Mouse (Mus musculus) liver, adult 2 months (tissue): ENCODE data around the gene Wdr20. TPM values are rescaled to one million over a fixed set of nuclear protein-coding genes. Genes with fewer than 3 reads are reported as not detected.

Experiments used
- DNase-seq: peaks from one replicate; pipeline ENCODE4 v3.0.0-alpha.2; 2011; ENCODE audit warnings: low read depth, low spot score; ENCODE audit errors: extremely low read depth
- H3K27ac ChIP-seq: fragments of 200-500 bp; replicated peaks from 2 replicates; pipeline ENCODE4 v1.5.1; 2012; ENCODE audit warnings: low read depth, mild to moderate bottlenecking, control low read depth, inconsistent platforms, low read length; ENCODE audit not compliant: insufficient read depth
- H3K27me3 ChIP-seq: fragments of 200-500 bp; 2 replicates; pipeline ENCODE4 v1.6.1; 2012; ENCODE audit warnings: mild to moderate bottlenecking, moderate library complexity, low read length, inconsistent platforms; ENCODE audit not compliant: control insufficient read depth, insufficient read depth
- H3K36me3 ChIP-seq: fragments of 200-500 bp; 2 replicates; pipeline ENCODE4 v1.6.1; 2012; ENCODE audit warnings: low read length, inconsistent platforms; ENCODE audit not compliant: control insufficient read depth, insufficient read depth
- H3K4me1 ChIP-seq: fragments of 200-500 bp; 2 replicates; pipeline ENCODE4 v1.6.1; 2011; ENCODE audit warnings: low read length; ENCODE audit not compliant: control insufficient read depth, insufficient read depth
- H3K4me3 ChIP-seq: fragments of 200-500 bp; 2 replicates; pipeline ENCODE4 v1.5.1; 2011; ENCODE audit warnings: low read depth, mild to moderate bottlenecking, control low read depth, low read length, moderate library complexity; ENCODE audit not compliant: insufficient read depth
- H3K79me2 ChIP-seq: fragments of 200-500 bp; 2 replicates; pipeline ENCODE4 v1.6.1; 2012; ENCODE audit warnings: inconsistent platforms, mild to moderate bottlenecking, low read length, moderate library complexity; ENCODE audit not compliant: control insufficient read depth, insufficient read depth
- H3K9ac ChIP-seq: fragments of 200-500 bp; 2 replicates; pipeline ENCODE4 v1.6.1; 2012; ENCODE audit warnings: low read depth, mild to moderate bottlenecking, control low read depth, inconsistent platforms, low read length
- CTCF ChIP-seq: fragments of 200-500 bp; IDR thresholded peaks from 2 replicates; pipeline ENCODE4 v1.5.1; 2011; ENCODE audit warnings: low read depth, low read length, control low read depth
- POLR2A ChIP-seq: fragments of 200-500 bp; IDR thresholded peaks from 2 replicates; pipeline ENCODE4 v1.6.1; 2011; ENCODE audit warnings: low read length, control low read depth; ENCODE audit not compliant: insufficient read depth; ENCODE audit errors: extremely low read depth
- WGBS: fragments of 180-500 bp; shearing (Covaris S2); methylation state at CpG from one replicate; pipeline ENCODE4 v1.1.7; 2018; 5-methylcytosine and 5-hydroxymethylcytosine counted together
- polyA plus RNA-seq: library from polyadenylated mRNA; depleted of rRNA; stranded (reverse); fragments of >200 nt; gene quantifications from 2 replicates; pipeline ENCODE4 v1.2.3, GENCODE M21; 2012
- total RNA-seq: library from RNA; depleted of rRNA; stranded (reverse); fragments of >200 nt; gene quantifications from 2 replicates; pipeline ENCODE4 v1.2.3, GENCODE M21; 2014

Gene Wdr20
- total and polyA plus RNA-seq, 2 experiments, result 16.5 to 21.0 TPM

GRCm38 (mm10) chr12:110841731-110842493 lies 104.2 kb downstream of the Wdr20 start:
- Histone ChIP-seq H3K4me1 (peaks cover 2% of the 10 kb centered on the region; the same call in 1 of the 2 replicates), H3K36me3 (no peaks in the 10 kb centered on the region), H3K27ac (no peak overlapping the region), H3K4me3 (no peak overlapping the region), H3K27me3 (no peaks in the 10 kb centered on the region), H3K79me2 (no peaks in the 10 kb centered on the region), H3K9ac (no peak overlapping the region)
- TF ChIP-seq CTCF (no peak), POLR2A (no peak)
- DNase-seq, result no peak
- WGBS, result 75% methylated on average over 5 of the region's 5 CpGs

- Histone ChIP-seq H3K27ac (no peak overlapping the region), H3K36me3 (no peaks in the 10 kb centered on the region), H3K79me2 (no peaks in the 10 kb centered on the region), H3K4me1 (peaks cover 2% of the 10 kb centered on the region; the same call in 1 of the 2 replicates), H3K27me3 (no peaks in the 10 kb centered on the region), H3K9ac (peak overlapping the region; percentile 11; the same call in 1 of the 2 replicates), H3K4me3 (peak overlapping the region; percentile 46)
- DNase-seq, result peak; percentile 53
- TF ChIP-seq CTCF (peak; percentile 93), POLR2A (no peak)
- WGBS, result 23% methylated on average over 32 of the region's 32 CpGs
Measured at GRCm38 (mm10) chr12:110843194-110844048, 105.7 kb downstream of the Wdr20 start.

- peak; percentile 39 for DNase-seq
- Histone ChIP-seq H3K79me2 (no peaks in the 10 kb centered on the region), H3K27me3 (no peaks in the 10 kb centered on the region), H3K36me3 (no peaks in the 10 kb centered on the region), H3K4me1 (peaks cover 2% of the 10 kb centered on the region; the same call in 1 of the 2 replicates), H3K4me3 (peak overlapping the region; percentile 46), H3K9ac (peak overlapping the region; percentile 52), H3K27ac (peak overlapping the region; percentile 26)
- TF ChIP-seq CTCF, result no peak
- no peak for TF ChIP-seq POLR2A
- 3% methylated on average over 42 of the region's 42 CpGs for WGBS
Measured at GRCm38 (mm10) chr12:110844227-110845130, 106.7 kb downstream of the Wdr20 start.

- Histone ChIP-seq H3K27me3 (no peaks in the 10 kb centered on the region), H3K79me2 (no peaks in the 10 kb centered on the region), H3K4me3 (peak overlapping the region; percentile 45), H3K36me3 (no peaks in the 10 kb centered on the region), H3K4me1 (peaks cover 2% of the 10 kb centered on the region; the same call in 1 of the 2 replicates), H3K9ac (peak overlapping the region; percentile 61), H3K27ac (peak overlapping the region; percentile 70)
- DNase-seq, result peak; percentile 85
- TF ChIP-seq POLR2A (no peak), CTCF (no peak)
- 4% methylated on average over 36 of the region's 36 CpGs for WGBS
Measured at GRCm38 (mm10) chr12:110845131-110845880, 107.6 kb downstream of the Wdr20 start.

- Histone ChIP-seq H3K27me3 (no peaks in the 10 kb centered on the region), H3K79me2 (peaks cover 2% of the 10 kb centered on the region; the same call in 1 of the 2 replicates), H3K4me3 (no peak overlapping the region), H3K4me1 (peaks cover 7% of the 10 kb centered on the region), H3K9ac (no peak overlapping the region), H3K27ac (no peak overlapping the region), H3K36me3 (no peaks in the 10 kb centered on the region)
- WGBS, result 87% methylated on average over 6 of the region's 6 CpGs
- no peak for DNase-seq
- TF ChIP-seq CTCF (no peak), POLR2A (no peak)
Measured at GRCm38 (mm10) chr12:110846191-110846765, 108.5 kb downstream of the Wdr20 start.
